Mouse (Mus musculus) forebrain, embryonic 11.5 days (tissue): ENCODE measurements around the gene Itm2b. TPM values are rescaled to one million over a fixed set of nuclear protein-coding genes. Genes with fewer than 3 reads are reported as not detected.

Experiments used
- ATAC-seq: fragments of 200-750 bp; cut with Nextera tagmentation; replicated peaks from 2 replicates; pipeline ENCODE4 v1.8.0; 2017; ENCODE audit warnings: moderate TSS enrichment; ENCODE audit not compliant: low FRiP score
- DNase-seq: peaks from one replicate; pipeline ENCODE4 v3.0.0-alpha.2; 2017; ENCODE audit warnings: low spot score
- H3K27ac ChIP-seq: fragments of 300-500 bp; sonication (generic); 2 replicates; pipeline ENCODE4 v1.5.1; 2014; ENCODE audit warnings: low read depth, low read length
- H3K27me3 ChIP-seq: fragments of 300-500 bp; sonication (generic); 2 replicates; pipeline ENCODE4 v1.6.1; 2014; ENCODE audit warnings: mild to moderate bottlenecking, low read length, mixed read lengths; ENCODE audit not compliant: control insufficient read depth, insufficient read depth
- H3K36me3 ChIP-seq: fragments of 300-500 bp; sonication (generic); 2 replicates; pipeline ENCODE4 v1.6.1; 2014; ENCODE audit warnings: mild to moderate bottlenecking, low read length, moderate library complexity, mixed read lengths; ENCODE audit not compliant: control insufficient read depth, insufficient read depth
- H3K4me1 ChIP-seq: fragments of 300-500 bp; sonication (generic); replicated peaks from 2 replicates; pipeline ENCODE4 v1.6.1; 2014; ENCODE audit warnings: low read length, mixed read lengths; ENCODE audit not compliant: control insufficient read depth, insufficient read depth
- H3K4me2 ChIP-seq: fragments of 300-500 bp; sonication (generic); 2 replicates; pipeline ENCODE4 v1.6.1; 2014; ENCODE audit warnings: low read depth, mild to moderate bottlenecking, low read length, moderate library complexity, mixed read lengths; ENCODE audit not compliant: severe bottlenecking
- H3K4me3 ChIP-seq: fragments of 300-500 bp; sonication (generic); 2 replicates; pipeline ENCODE4 v1.5.1; 2014; ENCODE audit warnings: low read depth, low read length
- H3K9ac ChIP-seq: fragments of 300-500 bp; sonication (generic); 2 replicates; pipeline ENCODE4 v1.6.1; 2014; ENCODE audit warnings: low read length
- H3K9me3 ChIP-seq: fragments of 300-500 bp; sonication (generic); 2 replicates; pipeline ENCODE4 v1.6.1; 2016; ENCODE audit warnings: low read length, mixed read lengths; ENCODE audit not compliant: control insufficient read depth
- WGBS: fragments of 180-500 bp; shearing (Covaris S2); extraction: QIAGEN DNeasy Blood & Tissue Kit; methylation state at CpG from one replicate; pipeline ENCODE4 v1.1.7; 2014; 5-methylcytosine and 5-hydroxymethylcytosine counted together
- polyA plus RNA-seq: library from polyadenylated mRNA; unstranded; fragments of >200 nt; fragmentation: Nextera tagmentation; extraction: Ambion mirVana; gene quantifications from 2 replicates; pipeline ENCODE4 v1.2.1, GENCODE M21; 2014

Itm2b gene
- polyA plus RNA-seq, 1 experiment from 2014 or later: 270 TPM

- Histone ChIP-seq H3K27me3 (no peaks in the 10 kb centered on the region), H3K4me1 (no peaks in the 10 kb centered on the region), H3K9me3 (no peaks in the 10 kb centered on the region), H3K9ac (no peak overlapping the region), H3K36me3 (peaks cover 3% of the 10 kb centered on the region; the same call in 1 of the 2 replicates), H3K4me2 (no peak overlapping the region), H3K4me3 (no peak overlapping the region), H3K27ac (no peak overlapping the region)
- ATAC-seq: no peak
- no peak for DNase-seq
- WGBS: 90% methylated on average over 4 of the region's 4 CpGs
These were observed 15.5 kb downstream of the Itm2b start for GRCm38 (mm10) chr14:73369634-73370033.

- Histone ChIP-seq H3K9me3 (no peaks in the 10 kb centered on the region), H3K4me2 (no peak overlapping the region), H3K36me3 (peaks cover 3% of the 10 kb centered on the region; the same call in 1 of the 2 replicates), H3K4me1 (no peaks in the 10 kb centered on the region), H3K4me3 (no peak overlapping the region), H3K9ac (no peak overlapping the region), H3K27me3 (no peaks in the 10 kb centered on the region), H3K27ac (no peak overlapping the region)
- WGBS: 94% methylated on average over 13 of the region's 13 CpGs
- no peak for DNase-seq
- no peak for ATAC-seq
These were observed 16.1 kb downstream of the Itm2b start for GRCm38 (mm10) chr14:73368966-73369365.

- DNase-seq (no peak), ATAC-seq (no peak)
- H3K36me3 ChIP-seq: peaks cover 3% of the 10 kb centered on the region; the same call in 1 of the 2 replicates
These were observed 16.9 kb downstream of the Itm2b start for GRCm38 (mm10) chr14:73368221-73368620.

GRCm38 (mm10) chr14:73366278-73366677 lies 18.8 kb downstream of the Itm2b start:
- Histone ChIP-seq H3K9ac (no peak overlapping the region), H3K4me2 (no peak overlapping the region), H3K9me3 (no peaks in the 10 kb centered on the region), H3K4me3 (no peak overlapping the region), H3K4me1 (no peaks in the 10 kb centered on the region), H3K36me3 (peaks cover 9% of the 10 kb centered on the region; the same call in 1 of the 2 replicates), H3K27me3 (no peaks in the 10 kb centered on the region), H3K27ac (no peak overlapping the region)
- no peak for ATAC-seq
- WGBS: 90% methylated on average over 11 of the region's 11 CpGs
- no peak for DNase-seq

More at GRCm38 (mm10) chr14:73368221-73368620, 16.9 kb downstream of the Itm2b start:
- no peak overlapping the region for H3K27ac ChIP-seq
- H3K4me1 ChIP-seq: no peaks in the 10 kb centered on the region
- WGBS: 96% methylated on average over 13 of the region's 13 CpGs
- no peak overlapping the region for H3K9ac ChIP-seq
- no peaks in the 10 kb centered on the region for H3K27me3 ChIP-seq
- H3K9me3 ChIP-seq: no peaks in the 10 kb centered on the region
- no peak overlapping the region for H3K4me3 ChIP-seq
- H3K4me2 ChIP-seq: no peak overlapping the region

GRCm38 (mm10) chr14:73363782-73364181 lies 21.3 kb downstream of the Itm2b start:
- Histone ChIP-seq H3K27me3 (no peaks in the 10 kb centered on the region), H3K4me3 (no peak overlapping the region), H3K9me3 (no peaks in the 10 kb centered on the region), H3K9ac (no peak overlapping the region), H3K4me2 (no peak overlapping the region), H3K36me3 (peaks cover 9% of the 10 kb centered on the region; the same call in 1 of the 2 replicates), H3K4me1 (no peaks in the 10 kb centered on the region), H3K27ac (no peak overlapping the region)
- DNase-seq: no peak
- no peak for ATAC-seq
- 95% methylated on average over 11 of the region's 11 CpGs for WGBS

GRCm38 (mm10) chr14:73354700-73355099 lies 30.4 kb downstream of the Itm2b start:
- no peak for ATAC-seq
- Histone ChIP-seq H3K4me2 (no peak overlapping the region), H3K9me3 (no peaks in the 10 kb centered on the region), H3K27me3 (no peaks in the 10 kb centered on the region), H3K27ac (no peak overlapping the region), H3K36me3 (no peaks in the 10 kb centered on the region), H3K4me1 (no peaks in the 10 kb centered on the region), H3K9ac (no peak overlapping the region), H3K4me3 (no peak overlapping the region)
- 94% methylated on average over 8 of the region's 8 CpGs for WGBS
- DNase-seq: no peak

- WGBS: 92% methylated on average over 5 of the region's 5 CpGs
- Histone ChIP-seq H3K4me2 (no peak overlapping the region), H3K36me3 (no peaks in the 10 kb centered on the region), H3K4me3 (no peak overlapping the region), H3K9me3 (no peaks in the 10 kb centered on the region), H3K4me1 (no peaks in the 10 kb centered on the region), H3K27ac (no peak overlapping the region), H3K9ac (no peak overlapping the region), H3K27me3 (no peaks in the 10 kb centered on the region)
- no peak for DNase-seq
- ATAC-seq: no peak
These were observed 34.0 kb downstream of the Itm2b start for GRCm38 (mm10) chr14:73351118-73351517.

- DNase-seq: no peak
- WGBS: 54% methylated on average over 1 of the region's 1 CpGs
These were observed 35.1 kb downstream of the Itm2b start for GRCm38 (mm10) chr14:73350029-73350428.

GRCm38 (mm10) chr14:73349061-73349670 lies 35.9 kb downstream of the Itm2b start:
- WGBS: 67% methylated on average over 7 of the region's 7 CpGs
- ATAC-seq: no peak
- Histone ChIP-seq H3K4me3 (no peak overlapping the region), H3K27ac (no peak overlapping the region), H3K27me3 (no peaks in the 10 kb centered on the region), H3K36me3 (no peaks in the 10 kb centered on the region), H3K9ac (no peak overlapping the region), H3K4me1 (no peaks in the 10 kb centered on the region), H3K9me3 (no peaks in the 10 kb centered on the region), H3K4me2 (no peak overlapping the region)
- no peak for DNase-seq

More at GRCm38 (mm10) chr14:73350029-73350428, 35.1 kb downstream of the Itm2b start:
- no peaks in the 10 kb centered on the region for H3K27me3 ChIP-seq
- no peak overlapping the region for H3K4me3 ChIP-seq
- H3K9ac ChIP-seq: no peak overlapping the region
- H3K4me1 ChIP-seq: no peaks in the 10 kb centered on the region
- H3K4me2 ChIP-seq: no peak overlapping the region
- no peaks in the 10 kb centered on the region for H3K9me3 ChIP-seq
- no peaks in the 10 kb centered on the region for H3K36me3 ChIP-seq
- ATAC-seq: no peak
- H3K27ac ChIP-seq: no peak overlapping the region
